Mouse (Mus musculus) hindbrain, embryonic 15.5 days (tissue): Measurements from ENCODE around the gene Eme2. TPM values are rescaled to one million over a fixed set of nuclear protein-coding genes. Genes with fewer than 3 reads are reported as not detected.

Source experiments
- ATAC-seq: fragments of 200-750 bp; cut with Nextera tagmentation; 2 replicates; pipeline ENCODE4 v1.8.0; 2017; ENCODE audit warnings: low read depth, moderate number of reproducible peaks, moderate TSS enrichment; ENCODE audit not compliant: low FRiP score
- H3K27ac ChIP-seq: fragments of 300-500 bp; sonication (generic); replicated peaks from 2 replicates; pipeline ENCODE4 v1.5.1; 2015; ENCODE audit warnings: mild to moderate bottlenecking, inconsistent platforms
- H3K27me3 ChIP-seq: fragments of 300-500 bp; sonication (generic); 2 replicates; pipeline ENCODE4 v1.6.1; 2015; ENCODE audit warnings: control low read depth, inconsistent platforms
- H3K36me3 ChIP-seq: fragments of 300-500 bp; sonication (generic); 2 replicates; pipeline ENCODE4 v1.6.1; 2015; ENCODE audit warnings: control low read depth, inconsistent platforms
- H3K4me1 ChIP-seq: fragments of 300-500 bp; sonication (generic); replicated peaks from 2 replicates; pipeline ENCODE4 v1.6.1; 2015; ENCODE audit warnings: control low read depth, inconsistent platforms
- H3K4me2 ChIP-seq: fragments of 300-500 bp; sonication (generic); 2 replicates; pipeline ENCODE4 v1.6.1; 2015; ENCODE audit warnings: moderate library complexity, mild to moderate bottlenecking, inconsistent platforms
- H3K4me3 ChIP-seq: fragments of 300-500 bp; sonication (generic); 2 replicates; pipeline ENCODE4 v1.5.1; 2015; ENCODE audit warnings: mild to moderate bottlenecking, inconsistent platforms
- H3K9ac ChIP-seq: fragments of 300-500 bp; sonication (generic); 2 replicates; pipeline ENCODE4 v1.6.1; 2015; ENCODE audit warnings: inconsistent platforms
- H3K9me3 ChIP-seq: fragments of 300-500 bp; sonication (generic); 2 replicates; pipeline ENCODE4 v1.6.1; 2016; ENCODE audit warnings: control low read depth, inconsistent platforms
- WGBS: fragments of 180-500 bp; shearing (Covaris S2); methylation state at CpG from one replicate; pipeline ENCODE4 v1.1.7; 2015; 5-methylcytosine and 5-hydroxymethylcytosine counted together
- polyA plus RNA-seq: library from polyadenylated mRNA; unstranded; fragments of >200 nt; fragmentation: Nextera tagmentation; extraction: Ambion mirVana; gene quantifications from 2 replicates; pipeline ENCODE4 v1.2.1, GENCODE M21; 2015

The Eme2 gene
- polyA plus RNA-seq, 1 experiment from 2014 or later, result 30.5 TPM

DNA sequence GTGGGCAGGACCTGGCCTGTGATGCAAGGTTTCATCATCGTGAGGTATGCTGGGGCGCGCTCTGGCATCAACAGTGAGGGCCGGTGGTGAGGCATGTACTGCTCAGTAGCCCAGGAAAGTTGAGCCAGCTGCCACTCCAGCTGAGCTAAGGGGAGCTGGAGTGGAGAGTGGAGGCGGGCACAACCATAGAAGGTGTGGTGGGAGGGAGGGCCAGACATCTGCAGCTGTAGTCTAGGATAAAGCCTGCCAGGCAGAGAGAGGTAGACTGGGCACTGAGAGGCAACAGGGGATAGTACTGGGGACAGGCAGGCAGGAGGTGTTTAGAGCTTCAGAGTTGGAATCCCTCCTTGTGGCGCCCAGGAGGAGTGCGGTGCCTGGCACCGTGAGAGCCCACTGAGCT, 34.8 kb downstream of the Eme2 start:
- H3K4me3 ChIP-seq, result no peak overlapping the region
- no peak for ATAC-seq
- H3K4me2 ChIP-seq, result no peak overlapping the region
- no peaks in the 10 kb centered on the region for H3K4me1 ChIP-seq
- no peaks in the 10 kb centered on the region for H3K27me3 ChIP-seq
- H3K9ac ChIP-seq, result no peak overlapping the region
- WGBS, result 95% methylated on average over 8 of the region's 8 CpGs
- no peaks in the 10 kb centered on the region for H3K9me3 ChIP-seq
- H3K27ac ChIP-seq, result no peak overlapping the region
- H3K36me3 ChIP-seq, result peaks cover 36% of the 10 kb centered on the region

DNA sequence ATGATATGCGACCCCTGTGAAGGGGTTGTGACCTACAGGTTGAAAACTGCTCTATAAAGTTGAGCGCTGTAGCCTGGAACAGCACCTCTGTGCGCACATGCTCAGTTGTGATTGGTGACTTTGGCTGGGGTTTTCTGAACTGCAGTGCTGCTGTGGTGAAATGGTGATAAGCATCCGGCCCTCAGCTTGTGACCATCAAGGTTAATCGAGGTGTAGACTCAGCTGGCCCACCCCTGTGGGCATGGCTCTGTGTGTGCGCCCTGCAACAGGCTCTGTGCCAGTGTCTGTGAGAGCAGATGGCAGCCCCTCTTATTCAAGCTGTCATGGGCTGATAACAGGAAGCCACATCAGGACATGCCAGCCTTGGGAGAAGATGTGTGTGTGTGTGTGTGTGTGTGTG, 35.9 kb downstream of the Eme2 start:
- no peak for ATAC-seq
- Histone ChIP-seq H3K27ac (no peak overlapping the region), H3K4me3 (no peak overlapping the region), H3K9me3 (no peaks in the 10 kb centered on the region), H3K27me3 (no peaks in the 10 kb centered on the region), H3K9ac (no peak overlapping the region), H3K36me3 (peaks cover 33% of the 10 kb centered on the region), H3K4me2 (no peak overlapping the region), H3K4me1 (no peaks in the 10 kb centered on the region)
- WGBS, result 86% methylated on average over 6 of the region's 6 CpGs

DNA sequence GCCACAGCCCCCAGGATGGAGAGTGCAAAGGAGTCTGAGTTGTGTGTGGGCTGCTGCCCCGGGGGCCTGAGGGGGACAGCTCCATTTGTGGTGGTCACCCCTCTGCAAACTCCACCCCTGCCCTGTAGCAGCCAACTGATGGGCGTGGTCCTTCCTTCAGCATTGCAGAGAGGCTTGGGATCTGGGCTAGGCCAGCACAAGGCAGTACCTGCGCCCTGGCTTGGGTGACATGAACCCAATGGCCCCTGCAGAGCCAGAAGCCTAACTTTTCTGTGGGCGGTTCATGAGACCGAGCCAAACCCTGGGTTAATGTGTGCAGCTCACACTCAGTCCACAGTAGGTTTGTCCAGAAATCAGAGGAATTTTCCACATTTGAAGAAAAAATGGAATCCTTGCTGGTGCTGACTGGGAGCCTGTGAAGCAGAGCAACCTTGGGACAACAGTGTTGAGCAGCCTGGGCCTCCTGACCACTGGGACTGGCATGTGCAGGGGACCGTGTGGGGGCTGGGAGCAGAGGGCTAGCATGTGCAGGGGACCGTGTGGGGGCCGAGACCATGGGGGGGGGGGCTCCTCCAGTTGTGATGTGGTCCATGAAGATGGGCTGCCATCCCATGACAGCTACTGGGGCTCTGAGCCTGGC, 36.9 kb downstream of the Eme2 start:
- Histone ChIP-seq H3K4me1 (no peaks in the 10 kb centered on the region), H3K4me3 (no peak overlapping the region), H3K27ac (no peak overlapping the region), H3K9ac (no peak overlapping the region), H3K36me3 (peaks cover 35% of the 10 kb centered on the region), H3K9me3 (no peaks in the 10 kb centered on the region), H3K4me2 (no peak overlapping the region), H3K27me3 (no peaks in the 10 kb centered on the region)
- 93% methylated on average over 8 of the region's 8 CpGs for WGBS
- no peak for ATAC-seq

DNA sequence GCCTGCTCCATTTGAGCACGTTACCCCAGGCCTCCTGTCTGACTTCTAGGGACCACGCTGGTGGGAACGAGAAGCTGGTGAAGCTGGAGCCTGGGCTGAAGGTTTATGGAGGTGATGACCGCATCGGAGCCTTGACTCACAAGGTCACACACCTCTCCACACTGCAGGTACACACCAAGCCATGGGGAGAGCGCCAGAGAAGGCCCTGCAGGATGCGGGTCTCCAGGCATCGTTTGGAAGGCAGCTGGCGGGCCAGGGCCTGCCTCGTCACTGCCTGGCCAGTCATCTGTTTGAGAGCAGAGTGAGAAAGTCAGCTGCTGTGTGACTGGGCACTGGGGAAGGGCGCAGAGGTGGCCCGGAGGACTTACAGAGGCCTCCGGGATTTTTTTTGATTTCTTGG, 38.3 kb downstream of the Eme2 start:
- peaks cover 2% of the 10 kb centered on the region; the same call in 1 of the 2 replicates for H3K27me3 ChIP-seq
- WGBS, result 91% methylated on average over 13 of the region's 13 CpGs
- peaks cover 3% of the 10 kb centered on the region for H3K4me1 ChIP-seq
- H3K27ac ChIP-seq, result no peak overlapping the region
- no peak overlapping the region for H3K4me2 ChIP-seq
- H3K4me3 ChIP-seq, result no peak overlapping the region
- H3K9me3 ChIP-seq, result no peaks in the 10 kb centered on the region
- H3K9ac ChIP-seq, result no peak overlapping the region
- ATAC-seq, result no peak
- H3K36me3 ChIP-seq, result peaks cover 24% of the 10 kb centered on the region

DNA sequence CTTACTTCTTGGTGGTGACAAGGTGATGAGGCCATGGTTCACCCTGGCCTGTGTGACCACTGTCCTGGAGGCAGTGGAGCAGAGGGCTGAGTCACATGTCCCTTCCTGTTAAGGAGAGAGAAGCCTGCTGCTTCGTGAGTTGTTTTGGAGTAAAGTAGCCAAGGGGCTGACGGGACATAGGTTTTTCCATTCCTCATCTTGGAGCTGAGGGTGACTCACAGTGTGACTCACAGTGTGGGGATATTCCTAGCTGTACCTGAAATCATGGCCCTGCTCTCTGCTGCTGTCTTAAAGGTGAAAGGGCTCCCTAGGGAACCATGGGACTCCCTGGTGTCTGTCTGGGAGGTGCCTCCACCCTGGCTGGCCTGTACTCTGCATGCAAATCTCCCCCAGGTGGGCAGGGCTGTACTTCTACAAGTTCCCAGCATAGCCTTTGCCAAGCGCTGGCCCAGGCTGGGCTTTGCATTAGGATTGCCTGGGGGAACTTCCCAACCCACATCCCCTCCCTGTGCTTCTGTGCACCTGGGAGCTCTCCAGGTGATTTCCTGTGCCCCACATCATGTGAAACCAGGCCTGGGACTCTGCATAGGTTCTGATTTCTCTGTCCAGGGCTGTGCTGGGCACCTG, 38.9 kb downstream of the Eme2 start:
- WGBS, result 91% methylated on average over 3 of the region's 3 CpGs
- H3K4me3 ChIP-seq, result no peak overlapping the region
- no peak overlapping the region for H3K27ac ChIP-seq
- peaks cover 3% of the 10 kb centered on the region; the same call in 1 of the 2 replicates for H3K27me3 ChIP-seq
- peaks cover 20% of the 10 kb centered on the region for H3K36me3 ChIP-seq
- H3K9ac ChIP-seq, result no peak overlapping the region
- no peak for ATAC-seq
- peaks cover 10% of the 10 kb centered on the region for H3K4me1 ChIP-seq
- H3K4me2 ChIP-seq, result no peak overlapping the region
- no peaks in the 10 kb centered on the region for H3K9me3 ChIP-seq

DNA sequence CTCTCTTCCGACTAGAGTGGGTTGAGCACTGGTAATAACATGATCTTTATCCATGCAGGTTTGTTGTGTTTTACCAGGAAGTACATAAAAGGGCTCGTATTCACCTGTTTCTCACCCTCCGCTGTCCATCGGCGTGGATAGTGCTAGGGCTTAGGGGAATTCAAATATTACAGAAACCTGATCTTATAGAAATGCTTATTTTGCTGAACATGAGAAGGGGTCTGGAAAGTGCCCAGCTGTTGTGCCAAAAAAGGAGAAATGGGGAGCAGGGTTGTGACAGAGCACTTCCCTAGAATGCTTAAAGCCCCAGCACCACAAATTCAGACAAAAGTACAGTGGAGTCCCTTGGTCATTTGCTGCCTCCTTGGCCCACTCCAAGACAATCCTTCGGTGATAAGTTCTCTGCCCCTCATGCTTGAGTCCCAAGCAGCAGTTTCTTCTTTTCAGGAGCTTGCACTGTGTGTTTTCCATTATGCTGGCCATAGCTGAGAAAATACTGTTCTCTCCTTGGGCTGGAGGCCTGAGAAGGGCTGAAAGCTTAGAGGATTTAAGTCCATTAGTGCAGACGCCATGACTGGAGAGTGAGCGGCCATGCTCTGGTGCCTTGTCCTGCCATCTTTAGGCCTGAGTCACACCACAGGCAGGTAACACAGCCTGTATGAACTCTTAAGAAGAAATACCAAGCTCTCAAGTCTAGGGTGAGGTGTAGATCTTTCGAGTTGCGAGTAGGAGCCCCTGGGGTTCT, 43.3 kb downstream of the Eme2 start:
- Histone ChIP-seq H3K27ac (no peak overlapping the region), H3K4me2 (peak overlapping the region; percentile 93), H3K9ac (peak overlapping the region; percentile 67), H3K36me3 (peaks cover 20% of the 10 kb centered on the region), H3K27me3 (peaks cover 3% of the 10 kb centered on the region; the same call in 1 of the 2 replicates), H3K4me1 (peaks cover 25% of the 10 kb centered on the region), H3K9me3 (no peaks in the 10 kb centered on the region), H3K4me3 (peak overlapping the region; percentile 94)
- WGBS, result 82% methylated on average over 10 of the region's 10 CpGs
- no peak for ATAC-seq

DNA sequence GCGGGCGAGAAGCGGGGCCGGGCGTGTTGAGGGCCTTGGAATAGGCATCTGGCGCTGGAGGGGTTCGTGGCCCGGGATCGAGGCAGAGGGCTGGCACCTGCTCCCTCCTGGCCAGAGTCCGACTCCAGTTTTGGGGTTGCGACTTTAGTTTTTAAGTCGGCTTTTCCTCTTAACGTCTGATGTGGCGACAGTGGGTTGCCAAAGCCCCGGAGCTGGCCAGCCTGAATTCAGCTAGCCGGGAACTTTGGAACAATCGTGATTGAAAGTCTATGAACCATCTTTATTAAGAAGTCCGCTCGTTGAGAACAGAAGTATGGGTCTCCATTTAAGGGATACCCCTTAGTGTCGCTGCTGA, 44.1 kb downstream of the Eme2 start:
- H3K27ac ChIP-seq, result peak overlapping the region; percentile 98
- H3K9me3 ChIP-seq, result no peaks in the 10 kb centered on the region
- peak overlapping the region; percentile 67 for H3K9ac ChIP-seq
- 1% methylated on average over 20 of the region's 20 CpGs for WGBS
- H3K4me2 ChIP-seq, result peak overlapping the region; percentile 93
- peaks cover 15% of the 10 kb centered on the region for H3K36me3 ChIP-seq
- ATAC-seq, result no peak
- H3K4me1 ChIP-seq, result peaks cover 25% of the 10 kb centered on the region
- H3K27me3 ChIP-seq, result peaks cover 3% of the 10 kb centered on the region; the same call in 1 of the 2 replicates
- peak overlapping the region; percentile 94 for H3K4me3 ChIP-seq

DNA sequence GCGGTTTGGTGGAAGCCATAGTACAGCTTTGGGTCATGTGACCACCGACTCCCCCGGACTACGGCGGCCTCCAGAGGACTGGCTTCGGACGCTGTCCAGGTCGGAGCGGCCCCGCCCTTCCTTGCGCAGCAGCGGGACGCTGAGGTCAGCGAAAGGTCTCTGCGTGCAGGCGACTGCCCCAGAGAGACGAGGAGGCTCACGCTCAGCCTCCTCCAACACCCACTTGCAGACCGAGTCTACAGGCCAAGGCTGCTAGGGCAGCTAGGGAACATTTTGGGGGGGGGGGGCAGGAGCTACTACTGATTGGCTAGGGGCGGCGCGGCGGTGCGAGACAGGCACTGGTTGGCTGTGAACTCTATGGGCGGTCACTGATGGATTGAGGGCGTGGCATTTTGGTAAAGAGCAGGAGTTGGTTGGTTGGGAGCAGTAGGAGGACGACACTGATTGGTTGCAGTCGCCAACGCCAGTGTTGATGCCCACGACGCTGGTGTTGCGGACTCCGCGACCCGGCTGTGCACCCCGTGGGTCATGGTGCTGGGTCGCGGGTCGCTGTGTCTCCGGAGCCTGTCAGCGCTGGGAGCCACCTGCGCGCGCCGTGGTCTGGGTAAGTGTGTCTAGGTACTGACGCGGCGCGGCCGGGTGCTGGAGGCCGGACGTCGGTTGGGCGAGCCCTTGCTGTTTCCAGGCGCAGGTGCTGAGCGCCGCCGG, 44.7 kb downstream of the Eme2 start, which contains the start of gene Fahd1:
Fahd1 (minus strand) TSS at position 300 of the 708 bp plus-strand sequence.
- peak within 1 kb of the TSS; percentile 82 for H3K9ac ChIP-seq
- under 1% methylated on average over 58 of the region's 58 CpGs for WGBS
- peaks cover 25% of the 10 kb centered on the region for H3K4me1 ChIP-seq
- H3K27me3 ChIP-seq, result peaks cover 3% of the 10 kb centered on the region; the same call in 1 of the 2 replicates
- H3K27ac ChIP-seq, result peak within 1 kb of the TSS; percentile 98
- peak within 1 kb of the TSS; percentile 93 for H3K4me2 ChIP-seq
- peak within 1 kb of the TSS; percentile 94 for H3K4me3 ChIP-seq
- no peaks in the 10 kb centered on the region for H3K9me3 ChIP-seq
- peak; percentile 100 for ATAC-seq
- H3K36me3 ChIP-seq, result peaks cover 15% of the 10 kb centered on the region

DNA sequence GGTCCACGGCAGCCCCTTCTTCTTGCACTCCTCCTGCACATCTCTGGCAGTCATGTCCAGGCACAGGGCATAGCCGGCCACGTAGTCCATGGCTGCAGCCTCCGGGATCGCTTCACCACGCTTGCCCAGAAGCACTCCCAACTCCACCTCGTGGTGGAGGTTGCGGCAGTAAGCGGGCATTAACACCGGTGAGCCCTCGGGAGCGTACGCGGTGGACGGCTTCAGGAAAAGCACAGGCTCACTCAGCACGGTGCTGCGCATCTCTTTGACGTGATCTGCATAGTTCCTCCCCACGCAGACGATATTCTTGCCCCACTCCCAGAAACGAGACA, 45.2 kb downstream of the Eme2 start:
- Histone ChIP-seq H3K4me1 (peaks cover 25% of the 10 kb centered on the region), H3K9ac (peak overlapping the region; percentile 82), H3K9me3 (no peaks in the 10 kb centered on the region), H3K36me3 (peaks cover 15% of the 10 kb centered on the region), H3K4me3 (peak overlapping the region; percentile 94), H3K27ac (peak overlapping the region; percentile 98), H3K4me2 (peak overlapping the region; percentile 93), H3K27me3 (peaks cover 3% of the 10 kb centered on the region; the same call in 1 of the 2 replicates)
- ATAC-seq, result no peak; the same call in 1 of the 2 replicates
- WGBS, result under 1% methylated on average over 21 of the region's 21 CpGs

DNA sequence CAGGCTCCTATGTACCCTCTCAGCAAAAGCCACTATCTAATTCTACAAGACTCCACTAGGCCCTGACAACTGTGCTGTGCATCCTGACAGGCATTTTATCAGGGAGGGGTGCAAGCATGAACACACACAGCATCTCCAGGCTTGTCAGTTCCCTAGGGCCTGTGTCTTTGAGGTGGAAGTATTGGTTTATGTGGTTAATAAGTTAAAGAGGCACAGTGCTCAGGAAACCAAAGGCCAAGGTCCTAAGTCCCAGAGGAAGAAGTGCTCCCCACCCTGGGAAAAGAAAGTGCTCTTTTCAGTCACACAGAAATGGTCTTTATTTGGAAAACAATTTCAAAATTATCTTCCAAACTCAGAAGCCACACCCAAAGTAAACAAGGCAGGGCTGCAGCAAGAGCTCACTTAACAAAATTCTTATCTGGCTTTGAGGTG, 46.3 kb downstream of the Eme2 start:
- Histone ChIP-seq H3K9me3 (no peaks in the 10 kb centered on the region), H3K27ac (no peak overlapping the region), H3K4me3 (peak overlapping the region; percentile 94), H3K4me2 (peak overlapping the region; percentile 93), H3K9ac (0 out of 2 replicates have a peak overlapping the region, but pooled peaks have one; percentile 16), H3K27me3 (peaks cover 6% of the 10 kb centered on the region; the same call in 1 of the 2 replicates), H3K4me1 (peaks cover 25% of the 10 kb centered on the region), H3K36me3 (peaks cover 6% of the 10 kb centered on the region)
- ATAC-seq, result no peak

DNA sequence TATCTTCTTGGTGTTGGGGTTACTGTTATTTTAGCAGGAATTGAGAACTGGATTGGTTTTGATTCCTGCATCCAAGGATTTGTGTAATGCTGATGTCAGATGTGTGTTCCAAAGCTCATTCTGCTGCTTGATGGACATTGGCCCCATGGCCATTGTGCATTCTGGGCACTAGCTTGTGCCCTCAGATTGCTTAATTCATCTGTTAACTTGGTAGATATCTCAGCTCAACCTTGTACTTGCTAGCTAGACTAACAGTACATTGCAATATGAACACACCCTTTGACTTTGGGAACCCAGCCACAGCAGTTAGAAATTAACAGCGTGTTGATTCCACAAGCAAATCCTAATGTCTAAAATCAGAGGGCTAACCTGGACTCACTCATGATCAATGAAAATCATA, 47.5 kb downstream of the Eme2 start:
- H3K27ac ChIP-seq, result no peak overlapping the region
- no peak overlapping the region for H3K4me3 ChIP-seq
- no peaks in the 10 kb centered on the region for H3K36me3 ChIP-seq
- H3K9me3 ChIP-seq, result no peaks in the 10 kb centered on the region
- H3K9ac ChIP-seq, result no peak overlapping the region
- ATAC-seq, result no peak
- H3K4me2 ChIP-seq, result no peak overlapping the region
- H3K4me1 ChIP-seq, result peaks cover 25% of the 10 kb centered on the region
- 90% methylated on average over 1 of the region's 1 CpGs for WGBS
- H3K27me3 ChIP-seq, result peaks cover 6% of the 10 kb centered on the region; the same call in 1 of the 2 replicates
